Mouse (Mus musculus) macrophage (primary cell): Measurements from ENCODE around the gene Large2. TPM values are rescaled to one million over a fixed set of nuclear protein-coding genes. Genes with fewer than 3 reads are reported as not detected.

ENCODE experiments used
- H3K27ac ChIP-seq: fragments of 350-480 bp; formaldehyde crosslinking; 2 replicates; pipeline ENCODE4 v1.9.0; 2021
- H3K36me3 ChIP-seq: fragments of 350-480 bp; formaldehyde crosslinking; 2 replicates; pipeline ENCODE4 v1.9.0; 2021; ENCODE audit errors: inconsistent target
- H3K4me3 ChIP-seq: fragments of 350-480 bp; formaldehyde crosslinking; 2 replicates; pipeline ENCODE4 v1.9.0; 2021; ENCODE audit errors: inconsistent target
- H3K79me2 ChIP-seq: fragments of 350-480 bp; formaldehyde crosslinking; 2 replicates; pipeline ENCODE4 v1.9.0; 2021; ENCODE audit errors: inconsistent target
- WGBS: methylation state at CpG from one replicate; pipeline ENCODE4 v1.1.7; 2026; ENCODE audit warnings: inconsistent platforms; ENCODE audit not compliant: missing documents; 5-methylcytosine and 5-hydroxymethylcytosine counted together
- polyA plus RNA-seq: library from polyadenylated mRNA; stranded (reverse); fragments of 250-400 nt; gene quantifications from 3 replicates; pipeline ENCODE4 v1.2.4, GENCODE M21; 2018; ENCODE audit warnings: inconsistent platforms

Gene Large2
- polyA plus RNA-seq, 1 experiment from 2014 or later = not detected

GRCm38 (mm10) chr2:92370821-92371805, 3.6 kb downstream of the Large2 start:
- Histone ChIP-seq H3K27ac (no peak overlapping the region), H3K36me3 (no peaks in the 10 kb centered on the region), H3K4me3 (no peak overlapping the region), H3K79me2 (peaks cover 7% of the 10 kb centered on the region; the same call in 1 of the 2 replicates)
- WGBS = 22% methylated on average over 44 of the region's 45 CpGs

GRCm38 (mm10) chr2:92370375-92370774, 4.3 kb downstream of the Large2 start:
- H3K36me3 ChIP-seq = no peaks in the 10 kb centered on the region
- H3K4me3 ChIP-seq = no peak overlapping the region
- 25% methylated on average over 19 of the region's 19 CpGs for WGBS
- H3K79me2 ChIP-seq = no peaks in the 10 kb centered on the region; the same call in 1 of the 2 replicates
- H3K27ac ChIP-seq = no peak overlapping the region

GRCm38 (mm10) chr2:92367383-92368029, 7.2 kb downstream of the Large2 start:
- Histone ChIP-seq H3K36me3 (peaks cover 4% of the 10 kb centered on the region; the same call in 1 of the 2 replicates), H3K27ac (no peak overlapping the region), H3K4me3 (no peak overlapping the region), H3K79me2 (no peaks in the 10 kb centered on the region)
- WGBS = 81% methylated on average over 15 of the region's 20 CpGs

GRCm38 (mm10) chr2:92365568-92365967, 9.1 kb downstream of the Large2 start:
- WGBS = 94% methylated on average over 10 of the region's 10 CpGs
- no peak overlapping the region for H3K27ac ChIP-seq
- peaks cover 21% of the 10 kb centered on the region for H3K36me3 ChIP-seq
- no peak overlapping the region for H3K4me3 ChIP-seq
- H3K79me2 ChIP-seq = no peaks in the 10 kb centered on the region

GRCm38 (mm10) chr2:92364086-92364485, 10.6 kb downstream of the Large2 start:
- no peaks in the 10 kb centered on the region for H3K79me2 ChIP-seq
- H3K36me3 ChIP-seq = peaks cover 33% of the 10 kb centered on the region
- H3K4me3 ChIP-seq = no peak overlapping the region
- WGBS = 91% methylated on average over 4 of the region's 4 CpGs
- H3K27ac ChIP-seq = no peak overlapping the region

- Histone ChIP-seq H3K4me3 (no peak overlapping the region), H3K27ac (no peak overlapping the region), H3K36me3 (peaks cover 47% of the 10 kb centered on the region), H3K79me2 (no peaks in the 10 kb centered on the region)
- WGBS = 97% methylated on average over 6 of the region's 6 CpGs
Measured at GRCm38 (mm10) chr2:92362571-92363228, 12.0 kb downstream of the Large2 start.

- no peaks in the 10 kb centered on the region for H3K79me2 ChIP-seq
- 96% methylated on average over 8 of the region's 8 CpGs for WGBS
- H3K36me3 ChIP-seq = peaks cover 56% of the 10 kb centered on the region
- H3K4me3 ChIP-seq = no peak overlapping the region
- no peak overlapping the region for H3K27ac ChIP-seq
Measured at GRCm38 (mm10) chr2:92361795-92362194, 12.9 kb downstream of the Large2 start.

- peaks cover 62% of the 10 kb centered on the region for H3K36me3 ChIP-seq
- 88% methylated on average over 6 of the region's 12 CpGs for WGBS
- H3K4me3 ChIP-seq = no peak overlapping the region
- H3K27ac ChIP-seq = no peak overlapping the region
- H3K79me2 ChIP-seq = no peaks in the 10 kb centered on the region
Measured at GRCm38 (mm10) chr2:92360893-92361292, 13.8 kb downstream of the Large2 start.

GRCm38 (mm10) chr2:92360186-92360823, 14.4 kb downstream of the Large2 start:
- Histone ChIP-seq H3K79me2 (no peaks in the 10 kb centered on the region), H3K4me3 (no peak overlapping the region), H3K27ac (no peak overlapping the region), H3K36me3 (peaks cover 62% of the 10 kb centered on the region)
- WGBS = 94% methylated on average over 20 of the region's 25 CpGs

GRCm38 (mm10) chr2:92359301-92359700, 15.4 kb downstream of the Large2 start:
- H3K36me3 ChIP-seq = peaks cover 64% of the 10 kb centered on the region

GRCm38 (mm10) chr2:92354224-92354623, 20.4 kb downstream of the Large2 start:
- H3K79me2 ChIP-seq = no peaks in the 10 kb centered on the region
- no peak overlapping the region for H3K4me3 ChIP-seq
- H3K36me3 ChIP-seq = peaks cover 81% of the 10 kb centered on the region
- WGBS = 90% methylated on average over 6 of the region's 6 CpGs
- no peak overlapping the region for H3K27ac ChIP-seq

More at GRCm38 (mm10) chr2:92359301-92359700, 15.4 kb downstream of the Large2 start:
- no peaks in the 10 kb centered on the region for H3K79me2 ChIP-seq
- no peak overlapping the region for H3K27ac ChIP-seq
- H3K4me3 ChIP-seq = no peak overlapping the region
- WGBS = 90% methylated on average over 2 of the region's 2 CpGs

- no peak overlapping the region for H3K27ac ChIP-seq
- WGBS = 93% methylated on average over 5 of the region's 5 CpGs
- H3K79me2 ChIP-seq = no peaks in the 10 kb centered on the region
- H3K36me3 ChIP-seq = peaks cover 81% of the 10 kb centered on the region
- no peak overlapping the region for H3K4me3 ChIP-seq
Measured at GRCm38 (mm10) chr2:92353402-92353801, 21.3 kb downstream of the Large2 start.

- H3K4me3 ChIP-seq = no peak overlapping the region
- H3K27ac ChIP-seq = no peak overlapping the region
- 87% methylated on average over 5 of the region's 5 CpGs for WGBS
- H3K79me2 ChIP-seq = no peaks in the 10 kb centered on the region
- H3K36me3 ChIP-seq = peaks cover 72% of the 10 kb centered on the region
Measured at GRCm38 (mm10) chr2:92350686-92351085, 24.0 kb downstream of the Large2 start.
